Mouse (Mus musculus): ENCODE measurements around the gene Kcna7. TPM values are rescaled to one million over a fixed set of nuclear protein-coding genes. Genes with fewer than 3 reads are reported as not detected.

Gene Kcna7
- polyA plus RNA-seq, 1 experiment from 2014 or later, result not detected

DNA sequence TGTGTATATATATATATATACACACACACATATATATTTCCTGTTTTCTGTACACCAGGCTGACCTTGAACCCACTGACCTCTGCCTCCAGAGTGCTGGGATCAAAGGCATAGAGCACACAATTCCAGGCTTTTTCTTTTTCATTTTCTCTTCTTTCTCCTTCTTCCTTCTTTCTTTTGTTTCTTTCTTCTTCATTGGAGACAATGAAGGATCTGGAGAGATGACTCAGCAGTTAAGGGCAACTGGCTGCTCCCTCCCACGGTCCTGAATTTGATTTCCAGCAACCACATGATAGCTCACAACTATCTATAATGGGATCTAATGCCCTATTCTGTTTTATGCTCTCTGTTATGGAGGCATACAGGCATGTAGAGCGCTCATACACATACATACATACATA is 8.7 kb upstream of the Kcna7 start:
- Histone ChIP-seq H3K27me3 (no peaks in the 10 kb centered on the region), H3K9ac (no peak overlapping the region), H3K9me3 (replicated peaks) (no peaks in the 10 kb centered on the region), H3K4me1 (peaks cover 23% of the 10 kb centered on the region), H3K4me3 (replicated peaks) (no peak overlapping the region), H3K4me2 (no peak overlapping the region), H3K36me3 (peaks cover 27% of the 10 kb centered on the region), H3K27ac (no peak overlapping the region)
- ATAC-seq (replicated peaks; ENCODE audit: low FRiP score), result no peak
- WGBS, result 77% methylated on average over 2 of the region's 2 CpGs

GRCm38 (mm10) chr7:45401521-45402085 is 3.9 kb upstream of the Kcna7 start:
- ATAC-seq (replicated peaks; ENCODE audit: low FRiP score), result no peak
- Histone ChIP-seq H3K36me3 (no peaks in the 10 kb centered on the region), H3K4me3 (replicated peaks) (no peak overlapping the region), H3K9ac (no peak overlapping the region), H3K27me3 (peaks cover 18% of the 10 kb centered on the region), H3K27ac (no peak overlapping the region), H3K4me1 (peaks cover 16% of the 10 kb centered on the region), H3K4me2 (no peak overlapping the region), H3K9me3 (replicated peaks) (no peaks in the 10 kb centered on the region)
- 72% methylated on average over 10 of the region's 10 CpGs for WGBS

GRCm38 (mm10) chr7:45403532-45404261 is 1.8 kb upstream of the Kcna7 start:
- 46% methylated on average over 6 of the region's 6 CpGs for WGBS
- Histone ChIP-seq H3K4me2 (no peak overlapping the region), H3K9me3 (replicated peaks) (no peaks in the 10 kb centered on the region), H3K4me1 (peaks cover 19% of the 10 kb centered on the region), H3K36me3 (no peaks in the 10 kb centered on the region), H3K9ac (no peak overlapping the region), H3K27me3 (peaks cover 39% of the 10 kb centered on the region), H3K27ac (no peak overlapping the region), H3K4me3 (replicated peaks) (no peak overlapping the region)
- ATAC-seq (replicated peaks; ENCODE audit: low FRiP score), result no peak

DNA sequence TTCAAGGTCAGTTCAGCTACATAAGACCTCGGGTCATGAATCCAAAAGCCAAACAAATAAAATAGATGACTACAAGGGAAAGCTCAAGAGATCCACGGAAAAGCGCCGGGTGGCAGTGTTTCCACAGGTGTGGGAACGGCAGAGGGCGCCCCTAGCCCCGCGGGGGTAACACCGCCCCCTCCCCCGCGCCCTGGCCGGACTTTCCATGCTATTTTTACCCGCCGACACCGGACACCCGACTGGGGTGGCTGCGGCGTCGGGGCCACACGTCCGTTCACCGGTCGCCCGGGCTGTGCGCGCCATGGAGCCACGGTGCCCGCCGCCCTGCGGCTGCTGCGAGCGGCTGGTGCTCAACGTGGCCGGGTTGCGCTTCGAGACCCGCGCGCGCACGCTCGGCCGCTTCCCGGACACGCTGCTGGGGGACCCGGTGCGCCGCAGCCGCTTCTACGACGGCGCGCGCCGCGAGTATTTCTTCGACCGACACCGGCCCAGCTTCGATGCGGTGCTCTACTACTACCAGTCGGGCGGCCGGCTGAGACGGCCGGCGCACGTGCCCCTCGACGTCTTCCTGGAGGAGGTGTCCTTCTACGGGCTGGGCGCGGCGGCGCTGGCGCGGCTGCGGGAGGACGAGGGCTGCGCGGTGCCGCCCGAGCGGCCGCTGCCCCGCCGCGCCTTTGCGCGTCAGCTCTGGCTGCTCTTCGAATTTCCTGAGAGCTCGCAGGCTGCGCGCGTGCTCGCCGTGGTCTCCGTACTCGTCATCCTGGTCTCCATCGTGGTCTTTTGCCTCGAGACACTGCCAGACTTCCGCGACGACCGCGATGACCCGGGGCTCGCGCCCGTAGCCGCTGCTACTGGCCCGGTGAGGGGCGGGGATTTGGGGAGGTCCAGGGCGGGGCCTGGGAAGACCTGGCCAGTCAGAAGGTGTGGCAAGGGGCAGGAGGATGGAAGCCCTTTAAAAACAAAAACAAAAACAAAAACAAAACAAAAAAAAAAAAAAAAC is 1.0 kb downstream of the Kcna7 start:
- Histone ChIP-seq H3K27ac (no peak overlapping the region), H3K4me3 (replicated peaks) (peak overlapping the region; percentile 45), H3K9me3 (replicated peaks) (no peaks in the 10 kb centered on the region), H3K27me3 (peaks cover 67% of the 10 kb centered on the region), H3K36me3 (no peaks in the 10 kb centered on the region), H3K4me1 (peaks cover 19% of the 10 kb centered on the region), H3K4me2 (peak overlapping the region; percentile 82), H3K9ac (no peak overlapping the region; the same call in 1 of the 2 replicates)
- 1% methylated on average over 111 of the region's 114 CpGs for WGBS
- no peak for ATAC-seq (replicated peaks; ENCODE audit: low FRiP score)

- Histone ChIP-seq H3K27ac (no peak overlapping the region), H3K4me2 (no peak overlapping the region), H3K9me3 (replicated peaks) (no peaks in the 10 kb centered on the region), H3K4me1 (peaks cover 19% of the 10 kb centered on the region), H3K36me3 (no peaks in the 10 kb centered on the region), H3K27me3 (peaks cover 79% of the 10 kb centered on the region), H3K4me3 (replicated peaks) (no peak overlapping the region), H3K9ac (no peak overlapping the region)
- 83% methylated on average over 10 of the region's 10 CpGs for WGBS
- ATAC-seq (replicated peaks; ENCODE audit: low FRiP score), result no peak
Observed at GRCm38 (mm10) chr7:45407836-45408235, 2.4 kb downstream of the Kcna7 start.

DNA sequence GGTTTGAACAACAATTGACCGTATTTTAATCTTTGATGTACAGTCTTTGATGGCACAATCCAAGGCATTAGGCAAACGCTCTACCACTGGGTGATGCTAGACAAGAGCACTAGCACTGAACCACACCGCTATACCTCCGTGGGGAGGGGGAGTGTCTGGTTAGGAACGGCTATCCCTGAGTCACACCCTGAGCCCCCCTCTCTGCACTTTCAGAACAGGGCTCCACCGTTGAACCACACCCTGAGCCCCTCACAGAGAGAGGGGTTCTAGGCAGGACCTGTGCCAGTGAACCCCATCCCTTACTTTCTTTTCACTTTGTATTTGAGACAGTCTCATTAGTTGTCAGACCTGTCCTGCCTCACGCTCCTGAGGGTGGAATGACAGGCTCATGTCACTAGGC is 2.9 kb downstream of the Kcna7 start:
- Histone ChIP-seq H3K4me2 (no peak overlapping the region), H3K4me3 (replicated peaks) (no peak overlapping the region), H3K9me3 (replicated peaks) (no peaks in the 10 kb centered on the region), H3K27ac (no peak overlapping the region), H3K4me1 (peaks cover 24% of the 10 kb centered on the region), H3K27me3 (peaks cover 84% of the 10 kb centered on the region), H3K9ac (no peak overlapping the region), H3K36me3 (no peaks in the 10 kb centered on the region)
- no peak for ATAC-seq (replicated peaks; ENCODE audit: low FRiP score)
- WGBS, result 70% methylated on average over 7 of the region's 7 CpGs

DNA sequence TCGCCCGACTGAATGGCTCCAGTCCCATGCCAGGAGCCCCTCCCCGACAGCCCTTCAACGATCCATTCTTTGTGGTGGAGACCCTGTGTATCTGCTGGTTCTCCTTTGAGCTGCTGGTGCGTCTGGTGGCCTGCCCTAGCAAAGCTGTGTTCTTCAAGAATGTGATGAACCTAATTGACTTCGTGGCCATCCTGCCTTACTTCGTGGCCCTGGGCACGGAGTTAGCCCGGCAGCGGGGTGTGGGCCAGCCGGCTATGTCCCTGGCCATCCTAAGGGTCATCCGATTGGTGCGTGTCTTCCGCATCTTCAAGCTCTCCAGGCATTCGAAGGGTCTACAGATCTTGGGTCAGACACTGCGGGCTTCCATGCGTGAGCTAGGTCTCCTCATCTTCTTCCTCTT is 3.5 kb downstream of the Kcna7 start:
- H3K4me2 ChIP-seq, result no peak overlapping the region
- H3K27ac ChIP-seq, result no peak overlapping the region
- H3K27me3 ChIP-seq, result peaks cover 88% of the 10 kb centered on the region
- no peaks in the 10 kb centered on the region for H3K9me3 ChIP-seq (replicated peaks)
- H3K4me1 ChIP-seq, result peaks cover 30% of the 10 kb centered on the region
- no peak overlapping the region for H3K4me3 ChIP-seq (replicated peaks)
- WGBS, result 87% methylated on average over 17 of the region's 17 CpGs
- no peaks in the 10 kb centered on the region for H3K36me3 ChIP-seq
- H3K9ac ChIP-seq, result no peak overlapping the region
- no peak for ATAC-seq (replicated peaks; ENCODE audit: low FRiP score)

GRCm38 (mm10) chr7:45409497-45410163 is 4.2 kb downstream of the Kcna7 start:
- Histone ChIP-seq H3K4me3 (replicated peaks) (no peak overlapping the region), H3K4me2 (no peak overlapping the region), H3K9me3 (replicated peaks) (no peaks in the 10 kb centered on the region), H3K36me3 (no peaks in the 10 kb centered on the region), H3K9ac (no peak overlapping the region), H3K4me1 (peaks cover 37% of the 10 kb centered on the region), H3K27me3 (peaks cover 95% of the 10 kb centered on the region), H3K27ac (no peak overlapping the region)
- WGBS, result 87% methylated on average over 8 of the region's 8 CpGs
- no peak for ATAC-seq (replicated peaks; ENCODE audit: low FRiP score)

- Histone ChIP-seq H3K9me3 (replicated peaks) (no peaks in the 10 kb centered on the region), H3K4me2 (no peak overlapping the region), H3K4me1 (peaks cover 34% of the 10 kb centered on the region), H3K9ac (no peak overlapping the region), H3K36me3 (no peaks in the 10 kb centered on the region), H3K27me3 (peaks cover 97% of the 10 kb centered on the region), H3K27ac (no peak overlapping the region), H3K4me3 (replicated peaks) (no peak overlapping the region)
- ATAC-seq (replicated peaks; ENCODE audit: low FRiP score), result no peak
- 87% methylated on average over 2 of the region's 2 CpGs for WGBS
Observed at GRCm38 (mm10) chr7:45412421-45412820, 7.0 kb downstream of the Kcna7 start.

- peaks cover 97% of the 10 kb centered on the region for H3K27me3 ChIP-seq
- peak within 1 kb of the TSS; percentile 55 for H3K4me3 ChIP-seq (replicated peaks)
- peak; percentile 62 for ATAC-seq (replicated peaks; ENCODE audit: low FRiP score)
- H3K27ac ChIP-seq, result peak within 1 kb of the TSS; percentile 42; the same call in 1 of the 2 replicates
- 2% methylated on average over 35 of the region's 45 CpGs for WGBS
- H3K4me2 ChIP-seq, result peak within 1 kb of the TSS; percentile 92
- H3K9ac ChIP-seq, result peak within 1 kb of the TSS; percentile 52
- no peaks in the 10 kb centered on the region for H3K9me3 ChIP-seq (replicated peaks)
- H3K36me3 ChIP-seq, result no peaks in the 10 kb centered on the region
- peaks cover 42% of the 10 kb centered on the region for H3K4me1 ChIP-seq
Observed at GRCm38 (mm10) chr7:45413113-45413863, 7.8 kb downstream of the Kcna7 start, which contains the start of gene Ntf5. TSS of gene Ntf5 (plus strand) at chr7:45413695.
